Mouse (Mus musculus) limb, embryonic 14.5 days (tissue): Measurements from ENCODE around the gene Mxd4. TPM values are rescaled to one million over a fixed set of nuclear protein-coding genes. Genes with fewer than 3 reads are reported as not detected.

Experiments
- ATAC-seq: fragments of 200-750 bp; cut with Nextera tagmentation; 2 replicates; pipeline ENCODE4 v1.8.0; 2017; ENCODE audit warnings: low read depth, moderate number of reproducible peaks, moderate TSS enrichment; ENCODE audit not compliant: low FRiP score
- DNase-seq: peaks from one replicate; pipeline ENCODE4 v3.0.0-alpha.2; 2015; ENCODE audit warnings: low spot score
- H3K27ac ChIP-seq: fragments of 300-500 bp; sonication (generic); replicated peaks from 2 replicates; pipeline ENCODE4 v1.5.1; 2014; ENCODE audit warnings: low read depth, mild to moderate bottlenecking, low read length, moderate library complexity, mixed read lengths
- H3K27me3 ChIP-seq: fragments of 300-500 bp; sonication (generic); 2 replicates; pipeline ENCODE4 v1.6.1; 2014; ENCODE audit warnings: low read length, mixed read lengths; ENCODE audit not compliant: control insufficient read depth, insufficient read depth
- H3K36me3 ChIP-seq: fragments of 300-500 bp; sonication (generic); 2 replicates; pipeline ENCODE4 v1.6.1; 2014; ENCODE audit warnings: mild to moderate bottlenecking, low read length, moderate library complexity, mixed read lengths; ENCODE audit not compliant: control insufficient read depth, insufficient read depth
- H3K4me1 ChIP-seq: fragments of 300-500 bp; sonication (generic); 2 replicates; pipeline ENCODE4 v1.6.1; 2014; ENCODE audit warnings: antibody characterized with exemption, low read length, mixed read lengths; ENCODE audit not compliant: control insufficient read depth, insufficient read depth
- H3K4me2 ChIP-seq: fragments of 300-500 bp; sonication (generic); replicated peaks from 2 replicates; pipeline ENCODE4 v1.6.1; 2014; ENCODE audit warnings: low read depth, mild to moderate bottlenecking, low read length, moderate library complexity; ENCODE audit not compliant: severe bottlenecking
- H3K4me3 ChIP-seq: fragments of 300-500 bp; sonication (generic); replicated peaks from 2 replicates; pipeline ENCODE4 v1.5.1; 2014; ENCODE audit warnings: low read length
- H3K9ac ChIP-seq: fragments of 300-500 bp; sonication (generic); 2 replicates; pipeline ENCODE4 v1.6.1; 2014; ENCODE audit warnings: mild to moderate bottlenecking, low read depth, low read length, moderate library complexity; ENCODE audit not compliant: severe bottlenecking
- H3K9me3 ChIP-seq: fragments of 300-500 bp; sonication (generic); 2 replicates; pipeline ENCODE4 v1.6.1; 2016; ENCODE audit warnings: low read length; ENCODE audit not compliant: control insufficient read depth
- POLR2A ChIP-seq: fragments of 200-500 bp; IDR thresholded peaks from 2 replicates; pipeline ENCODE4 v1.8.0; 2012; ENCODE audit warnings: inconsistent platforms, mild to moderate bottlenecking, moderate library complexity, borderline replicate concordance; ENCODE audit not compliant: insufficient read depth, insufficient read length; ENCODE audit errors: extremely low read depth
- WGBS: fragments of 180-500 bp; shearing (Covaris S2); extraction: QIAGEN DNeasy Blood & Tissue Kit; methylation state at CpG from one replicate; pipeline ENCODE4 v1.1.7; 2014; 5-methylcytosine and 5-hydroxymethylcytosine counted together
- polyA plus RNA-seq, 2 experiments: library from polyadenylated mRNA; depleted of rRNA in 1 of 2; stranded (reverse) in 1 of 2; unstranded in 1 of 2; fragments of >200 nt; fragmentation: Nextera tagmentation in 1 of 2; extraction: Ambion mirVana in 1 of 2; gene quantifications; 2 replicates each; pipeline versions ENCODE4 v1.2.1 to v1.2.3; 2012 to 2014

Mxd4 gene
- polyA plus RNA-seq, 2 experiments: 52.2 to 89.7 TPM

GRCm38 (mm10) chr5:34174021-34174420 is 13.5 kb downstream of the Mxd4 start:
- H3K36me3 ChIP-seq: peaks cover 55% of the 10 kb centered on the region
- ATAC-seq (no peak), DNase-seq (no peak)
- H3K9me3 ChIP-seq: no peaks in the 10 kb centered on the region
- H3K27me3 ChIP-seq: no peaks in the 10 kb centered on the region
- 86% methylated on average over 2 of the region's 2 CpGs for WGBS
- no peak for TF ChIP-seq POLR2A
- H3K27ac ChIP-seq: no peak overlapping the region
- H3K4me3 ChIP-seq: no peak overlapping the region
- no peak overlapping the region for H3K4me2 ChIP-seq
- H3K4me1 ChIP-seq: 0 out of 2 replicates have a peak, but pooled peaks cover 3% of the 10 kb centered on the region
- H3K9ac ChIP-seq: no peak overlapping the region

GRCm38 (mm10) chr5:34170726-34171125 is 16.8 kb downstream of the Mxd4 start:
- Histone ChIP-seq H3K27me3 (no peaks in the 10 kb centered on the region), H3K27ac (0 out of 2 replicates have a peak overlapping the region, but pooled peaks have one; percentile 20), H3K4me2 (no peak overlapping the region), H3K4me3 (no peak overlapping the region), H3K9me3 (no peaks in the 10 kb centered on the region), H3K4me1 (peaks cover 9% of the 10 kb centered on the region; the same call in 1 of the 2 replicates), H3K36me3 (peaks cover 27% of the 10 kb centered on the region), H3K9ac (no peak overlapping the region)
- WGBS: 82% methylated on average over 4 of the region's 4 CpGs
- DNase-seq: no peak
- TF ChIP-seq POLR2A: no peak
- no peak for ATAC-seq

GRCm38 (mm10) chr5:34169954-34170353 is 17.6 kb downstream of the Mxd4 start:
- DNase-seq: no peak
- H3K36me3 ChIP-seq: peaks cover 20% of the 10 kb centered on the region
- TF ChIP-seq POLR2A: no peak

GRCm38 (mm10) chr5:34168950-34169891 is 18.3 kb downstream of the Mxd4 start, which contains the start of the genes Poln and Haus3:
Gene Poln (minus strand): TSS chr5:34169448.
Gene Haus3 (minus strand): TSS chr5:34169527.
- Histone ChIP-seq H3K4me2 (peak within 1 kb of the TSS; percentile 56), H3K4me3 (peak within 1 kb of the TSS; percentile 71), H3K27ac (peak within 1 kb of the TSS; percentile 84), H3K4me1 (peaks cover 9% of the 10 kb centered on the region; the same call in 1 of the 2 replicates), H3K27me3 (no peaks in the 10 kb centered on the region), H3K9me3 (no peaks in the 10 kb centered on the region), H3K36me3 (peaks cover 19% of the 10 kb centered on the region), H3K9ac (peak within 1 kb of the TSS; percentile 76)
- DNase-seq (peak; percentile 99), ATAC-seq (peak; percentile 100)
- peak; percentile 71; the same call in 1 of the 2 replicates for TF ChIP-seq POLR2A
- under 1% methylated on average over 57 of the region's 57 CpGs for WGBS

More at GRCm38 (mm10) chr5:34169954-34170353, 17.6 kb downstream of the Mxd4 start:
- Histone ChIP-seq H3K27me3 (no peaks in the 10 kb centered on the region), H3K4me2 (peak overlapping the region; percentile 56), H3K27ac (peak overlapping the region; percentile 84), H3K4me3 (peak overlapping the region; percentile 71), H3K9me3 (no peaks in the 10 kb centered on the region), H3K4me1 (peaks cover 9% of the 10 kb centered on the region; the same call in 1 of the 2 replicates), H3K9ac (peak overlapping the region; percentile 63)
- WGBS: 81% methylated on average over 3 of the region's 3 CpGs
- no peak for ATAC-seq

GRCm38 (mm10) chr5:34167857-34168256 is 19.7 kb downstream of the Mxd4 start:
- no peak for DNase-seq
- Histone ChIP-seq H3K4me3 (0 out of 2 replicates have a peak overlapping the region, but pooled peaks have one; percentile 14), H3K4me2 (no peak overlapping the region; the same call in 1 of the 2 replicates), H3K9ac (no peak overlapping the region), H3K36me3 (peaks cover 11% of the 10 kb centered on the region), H3K27me3 (no peaks in the 10 kb centered on the region), H3K27ac (no peak overlapping the region), H3K9me3 (no peaks in the 10 kb centered on the region), H3K4me1 (peaks cover 9% of the 10 kb centered on the region; the same call in 1 of the 2 replicates)
- 82% methylated on average over 4 of the region's 4 CpGs for WGBS
- ATAC-seq: no peak
- no peak for TF ChIP-seq POLR2A
